Mouse (Mus musculus) lung, postnatal 0 days (tissue): ENCODE data around the gene Pced1b.

Experiments used
- CTCF ChIP-seq: IDR thresholded peaks from 2 replicates; pipeline ENCODE4 v1.5.1; 2016; ENCODE audit warnings: antibody characterized with exemption, mild to moderate bottlenecking
- EP300 ChIP-seq: IDR thresholded peaks from 2 replicates; pipeline ENCODE4 v1.6.1; 2016; ENCODE audit warnings: antibody characterized with exemption, mild to moderate bottlenecking, control low read depth

GRCm38 (mm10) chr15:97351016-97351415, 104.1 kb downstream of the Pced1b start:
- TF ChIP-seq CTCF (no peak), EP300 (peak; percentile 85)
